Comparison of ENCODE assay signal across 8 mouse cellular contexts in the genomic region with DNA sequence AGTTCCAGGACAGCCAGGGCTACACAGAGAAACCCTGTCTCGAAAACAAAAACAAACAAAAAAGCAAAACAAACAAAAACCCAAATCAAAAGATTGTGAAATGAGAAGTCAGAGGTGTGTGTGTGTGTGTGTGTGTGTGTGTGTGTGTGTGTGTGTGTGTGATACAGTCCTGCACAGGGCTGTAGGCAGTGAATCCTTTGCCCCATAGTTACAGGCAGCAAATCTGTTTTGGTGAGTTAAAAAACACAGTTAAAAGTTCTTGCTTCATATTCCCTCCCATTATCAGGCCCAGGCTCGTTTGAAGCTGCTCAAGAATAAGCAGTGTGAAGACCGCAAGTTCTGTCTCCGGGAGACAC. TPM values are rescaled to one million over a fixed set of nuclear protein-coding genes. Genes with fewer than 3 reads are reported as not detected.
DNase-seq lines count a peak whose midpoint lies in the region; ATAC-seq and TF ChIP-seq lines count a peak whose summit lies in the region.

Gene Traf3ip2, plus strand, starts transcription at position 302 of the 356 bp plus-strand sequence.

- peak within 1 kb of the TSS; percentile 33 for H3K4me2 ChIP-seq in midbrain, embryonic 11.5 days

- no peak for ATAC-seq in midbrain, embryonic 11.5 days (ENCODE audit: low FRiP score)
- no peak for ATAC-seq in megakaryocyte progenitor cell, adult 5-6 weeks (replicated peaks; ENCODE audit: poor library complexity)

- H3K27ac ChIP-seq in kidney, adult 2 months (ENCODE audit: insufficient read depth, low read depth, low read length): peak within 1 kb of the TSS; percentile 92
- peak within 1 kb of the TSS; percentile 76 for H3K27ac ChIP-seq in hindbrain, embryonic 10.5 days
- no peak within 1 kb of the TSS for H3K27ac ChIP-seq in midbrain, embryonic 11.5 days (ENCODE audit: low read depth, low read length)

- H3K9me3 ChIP-seq in hindbrain, embryonic 10.5 days: no peaks in the 10 kb centered on the region; the same call in none of the 2 replicates
- no peaks in the 10 kb centered on the region for H3K9me3 ChIP-seq in midbrain, embryonic 11.5 days (ENCODE audit: control insufficient read depth, low read length)

- peaks cover 26% of the 10 kb centered on the region for H3K4me1 ChIP-seq in kidney, adult 2 months (ENCODE audit: control insufficient read depth, insufficient read depth, low read length)
- peaks cover 34% of the 10 kb centered on the region for H3K4me1 ChIP-seq in hindbrain, embryonic 10.5 days (replicated peaks)
- H3K4me1 ChIP-seq in midbrain, embryonic 11.5 days (ENCODE audit: control insufficient read depth, insufficient read depth, low read length): peaks cover 8% of the 10 kb centered on the region

- no peaks in the 10 kb centered on the region for H3K36me3 ChIP-seq in kidney, adult 2 months (ENCODE audit: control insufficient read depth, insufficient read depth, low read length)
- no peaks in the 10 kb centered on the region for H3K36me3 ChIP-seq in hindbrain, embryonic 10.5 days
- H3K36me3 ChIP-seq in midbrain, embryonic 11.5 days (ENCODE audit: control insufficient read depth, insufficient read depth, low read length): no peaks in the 10 kb centered on the region

- no peaks in the 10 kb centered on the region for H3K27me3 ChIP-seq in kidney, adult 2 months (replicated peaks; ENCODE audit: control insufficient read depth, insufficient read depth, low read length)
- H3K27me3 ChIP-seq in hindbrain, embryonic 10.5 days (ENCODE audit: insufficient read depth, poor library complexity, severe bottlenecking): no peaks in the 10 kb centered on the region
- H3K27me3 ChIP-seq in midbrain, embryonic 11.5 days (ENCODE audit: control insufficient read depth, insufficient read depth, low read length): no peaks in the 10 kb centered on the region

- 17% methylated on average over 4 of the region's 4 CpGs for WGBS in kidney, adult 2 months
- WGBS in hindbrain, embryonic 10.5 days: 44% methylated on average over 4 of the region's 4 CpGs
- WGBS in midbrain, embryonic 11.5 days: 61% methylated on average over 4 of the region's 4 CpGs

- TF ChIP-seq POLR2A in kidney, adult 2 months (IDR thresholded peaks at IDR 0.05; ENCODE audit: low read depth, low read length): no peak

- DNase-seq in kidney, adult 2 months: no peak
- no peak for DNase-seq in kidney, adult 18-20 months
- DNase-seq in adrenal gland, adult 8-10 months: no peak
- DNase-seq in hindbrain, embryonic 10.5 days (ENCODE audit: low spot score): no peak
- no peak for DNase-seq in midbrain, embryonic 11.5 days (ENCODE audit: low spot score, missing footprints)
- DNase-seq in frontal cortex, postnatal 14 days (ENCODE audit: low spot score in 2 of 2): no peak
- no peak for DNase-seq in B cell, adult 2 months

- H3K9ac ChIP-seq in midbrain, embryonic 11.5 days (ENCODE audit: low read length): peak within 1 kb of the TSS; percentile 34

- TF ChIP-seq CTCF in kidney, adult 2 months (conservative IDR thresholded peaks at IDR 0.05; ENCODE audit: insufficient read depth, insufficient read length, low read depth, low read length): no peak

- peak within 1 kb of the TSS; percentile 65 for H3K4me3 ChIP-seq in kidney, adult 2 months (ENCODE audit: insufficient read depth, low read depth, low read length)
- H3K4me3 ChIP-seq in hindbrain, embryonic 10.5 days: peak within 1 kb of the TSS; percentile 43
- no peak within 1 kb of the TSS for H3K4me3 ChIP-seq in midbrain, embryonic 11.5 days (ENCODE audit: low read depth, low read length)

RNA-seq across cellular contexts. Expression of gene Traf3ip2, which starts in this region (rescaled TPM):
- 10.4 and 12.8 TPM in 2 replicates for polyA plus RNA-seq in kidney, adult 2 months (2012; rRNA removed)
- 10 to 100 TPM; 16.5 to 28.8 (median 22.2) TPM for total RNA-seq in adrenal gland, adult 8-10 months (2022)
- polyA plus RNA-seq in hindbrain, embryonic 10.5 days (2016; fragmentation: Nextera tagmentation; extraction: Ambion mirVana): 8.3 and 8.8 TPM in 2 replicates
- 3.9 TPM in 2 replicates for polyA plus RNA-seq in midbrain, embryonic 11.5 days (2014; fragmentation: Nextera tagmentation; extraction: Ambion mirVana)
- total RNA-seq in megakaryocyte progenitor cell, adult 5-6 weeks (2015): 11.2 and 11.6 TPM in 2 replicates
- 1.5 and 4.3 TPM in 2 replicates for total RNA-seq in megakaryocyte progenitor cell, adult 5-6 weeks (2017)
